Mouse (Mus musculus) ZHBTc4 (cell line): ENCODE measurements around the gene Cerkl.

ENCODE experiments used
- DNase-seq: peaks from one replicate; pipeline ENCODE4 v3.0.0-alpha.2; 2011; ENCODE audit warnings: low read depth, low spot score

The Cerkl gene

GRCm38 (mm10) chr2:79443401-79443800, 13.2 kb downstream of the Cerkl start:
- no peak for DNase-seq

- no peak for DNase-seq
Measured at GRCm38 (mm10) chr2:79442906-79443305, 13.7 kb downstream of the Cerkl start.

GRCm38 (mm10) chr2:79442227-79442626, 14.4 kb downstream of the Cerkl start:
- no peak for DNase-seq

- no peak for DNase-seq
Measured at GRCm38 (mm10) chr2:79430061-79430460, 26.5 kb downstream of the Cerkl start.

GRCm38 (mm10) chr2:79429650-79430049, 26.9 kb downstream of the Cerkl start:
- peak; percentile 88 for DNase-seq

- no peak for DNase-seq
Measured at GRCm38 (mm10) chr2:79429108-79429507, 27.5 kb downstream of the Cerkl start.

GRCm38 (mm10) chr2:79428569-79429104, 27.9 kb downstream of the Cerkl start:
- peak; percentile 49 for DNase-seq

- no peak for DNase-seq
Measured at GRCm38 (mm10) chr2:79428022-79428421, 28.6 kb downstream of the Cerkl start.

GRCm38 (mm10) chr2:79421696-79422095, 34.9 kb downstream of the Cerkl start:
- no peak for DNase-seq

GRCm38 (mm10) chr2:79414505-79414904, 42.1 kb downstream of the Cerkl start:
- no peak for DNase-seq

- DNase-seq = no peak
Measured at GRCm38 (mm10) chr2:79410903-79411255, 45.7 kb downstream of the Cerkl start.

GRCm38 (mm10) chr2:79410247-79410902, 46.2 kb downstream of the Cerkl start:
- DNase-seq = no peak

- no peak for DNase-seq
Measured at GRCm38 (mm10) chr2:79405661-79406405, 50.8 kb downstream of the Cerkl start.

GRCm38 (mm10) chr2:79400045-79400444, 56.5 kb downstream of the Cerkl start:
- no peak for DNase-seq

GRCm38 (mm10) chr2:79399234-79400000, 57.2 kb downstream of the Cerkl start:
- DNase-seq = no peak

GRCm38 (mm10) chr2:79398831-79399230, 57.8 kb downstream of the Cerkl start:
- DNase-seq = no peak

- DNase-seq = no peak
Measured at GRCm38 (mm10) chr2:79398343-79398742, 58.2 kb downstream of the Cerkl start.

- no peak for DNase-seq
Measured at GRCm38 (mm10) chr2:79397107-79397506, 59.5 kb downstream of the Cerkl start.

GRCm38 (mm10) chr2:79379087-79380041, 77.2 kb downstream of the Cerkl start:
- DNase-seq = peak; percentile 73

GRCm38 (mm10) chr2:79378346-79379086, 78.1 kb downstream of the Cerkl start:
- DNase-seq = no peak
